Mouse (Mus musculus) heart, embryonic 10.5 days (tissue): Measurements from ENCODE around the gene Adi1. TPM values are rescaled to one million over a fixed set of nuclear protein-coding genes. Genes with fewer than 3 reads are reported as not detected.

ENCODE experiments used
- DNase-seq: peaks from one replicate; pipeline ENCODE4 v3.0.0-alpha.2; 2017; ENCODE audit warnings: low spot score
- H3K27ac ChIP-seq: fragments of 300-500 bp; sonication (generic); 2 replicates; pipeline ENCODE4 v1.5.1; 2016; ENCODE audit warnings: mild to moderate bottlenecking
- H3K27me3 ChIP-seq: fragments of 300-500 bp; sonication (generic); 2 replicates; pipeline ENCODE4 v1.6.1; 2016; ENCODE audit warnings: mild to moderate bottlenecking; ENCODE audit not compliant: poor library complexity, insufficient read depth, severe bottlenecking
- H3K36me3 ChIP-seq: fragments of 300-500 bp; sonication (generic); 2 replicates; pipeline ENCODE4 v1.6.1; 2016; ENCODE audit warnings: mild to moderate bottlenecking, moderate library complexity
- H3K4me1 ChIP-seq: fragments of 300-500 bp; sonication (generic); 2 replicates; pipeline ENCODE4 v1.6.1; 2016; ENCODE audit warnings: mild to moderate bottlenecking
- H3K4me3 ChIP-seq: fragments of 300-500 bp; sonication (generic); 2 replicates; pipeline ENCODE4 v1.5.1; 2016; ENCODE audit warnings: mild to moderate bottlenecking, moderate library complexity
- H3K9me3 ChIP-seq: fragments of 300-500 bp; sonication (generic); 2 replicates; pipeline ENCODE4 v1.6.1; 2016; ENCODE audit warnings: mild to moderate bottlenecking, moderate library complexity
- WGBS: fragments of 180-500 bp; shearing (Covaris S2); methylation state at CpG from one replicate; pipeline ENCODE4 v1.1.7; 2016; 5-methylcytosine and 5-hydroxymethylcytosine counted together
- polyA plus RNA-seq: library from polyadenylated mRNA; unstranded; fragments of >200 nt; fragmentation: Nextera tagmentation; extraction: Ambion mirVana; gene quantifications from 2 replicates; pipeline ENCODE4 v1.2.1, GENCODE M21; 2016

Gene Adi1
- polyA plus RNA-seq: 42.9 and 56.2 TPM in 2 replicates

DNA sequence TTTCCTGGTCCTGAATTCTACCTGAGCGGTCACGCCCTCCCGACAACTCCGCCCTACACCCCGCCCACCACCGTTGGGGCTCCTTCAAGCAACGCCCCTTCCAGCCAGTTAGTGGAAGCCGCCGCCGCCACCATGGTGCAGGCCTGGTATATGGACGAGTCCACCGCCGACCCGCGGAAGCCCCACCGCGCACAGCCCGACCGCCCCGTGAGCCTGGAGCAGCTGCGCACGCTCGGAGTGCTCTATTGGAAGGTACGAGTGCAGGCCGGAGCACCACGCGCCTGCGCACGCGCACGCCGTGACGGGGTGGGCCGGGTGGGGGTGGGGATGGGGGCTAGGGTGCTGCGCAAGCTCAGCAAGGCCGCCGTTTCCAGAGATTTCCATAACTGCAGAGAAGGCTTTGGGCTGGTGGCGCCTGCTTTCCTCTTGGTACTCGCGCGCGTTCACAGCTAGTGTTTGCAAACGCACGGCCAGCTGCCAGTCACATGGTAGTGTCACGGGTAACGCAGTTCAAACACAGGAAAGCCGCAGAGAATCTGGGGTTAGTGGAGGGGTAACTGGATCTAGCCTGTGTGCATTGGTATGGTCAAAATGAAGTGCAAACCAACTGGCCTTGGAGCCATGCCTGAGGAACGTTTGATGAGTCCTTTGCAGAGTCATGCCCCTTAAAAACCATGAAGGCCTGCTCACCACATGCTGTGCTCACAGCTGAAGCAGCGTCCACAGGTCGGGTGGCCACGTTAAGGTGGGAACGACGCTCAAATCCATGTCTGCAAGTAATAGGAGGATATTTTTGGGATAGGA, at the start of gene Adi1:
Gene Adi1, plus strand, starts transcription at position 111 of the 804 bp plus-strand sequence.
- no peaks in the 10 kb centered on the region for H3K27me3 ChIP-seq
- peak; percentile 94 for DNase-seq
- 3% methylated on average over 53 of the region's 53 CpGs for WGBS
- peaks cover 17% of the 10 kb centered on the region for H3K4me1 ChIP-seq
- H3K27ac ChIP-seq: peak within 1 kb of the TSS; percentile 92
- peaks cover 22% of the 10 kb centered on the region for H3K36me3 ChIP-seq
- H3K9me3 ChIP-seq: no peaks in the 10 kb centered on the region
- H3K4me3 ChIP-seq: peak within 1 kb of the TSS; percentile 68

DNA sequence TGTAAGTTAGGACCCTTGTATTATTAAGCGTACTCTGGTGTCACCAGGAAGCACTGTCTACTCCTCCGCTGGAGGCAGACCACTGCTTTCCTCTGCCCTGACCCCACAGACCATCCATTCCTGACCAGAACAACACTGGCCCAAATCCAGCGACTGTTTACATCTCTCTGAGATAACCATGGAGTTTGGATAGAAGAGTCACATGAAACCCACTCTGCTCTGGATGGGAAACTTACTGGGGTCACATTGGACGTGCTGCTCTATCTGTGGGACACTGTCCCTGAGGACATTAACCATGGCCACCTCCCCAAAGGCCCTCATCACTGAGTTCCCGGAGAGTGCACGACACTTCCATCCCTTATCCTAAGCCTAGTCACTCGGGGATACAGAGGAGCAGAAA, 49.6 kb upstream of the Adi1 start:
- Histone ChIP-seq H3K27me3 (no peaks in the 10 kb centered on the region), H3K4me3 (no peak overlapping the region), H3K36me3 (peaks cover 27% of the 10 kb centered on the region), H3K4me1 (peaks cover 32% of the 10 kb centered on the region), H3K27ac (no peak overlapping the region), H3K9me3 (no peaks in the 10 kb centered on the region)
- 69% methylated on average over 7 of the region's 7 CpGs for WGBS
- no peak for DNase-seq

DNA sequence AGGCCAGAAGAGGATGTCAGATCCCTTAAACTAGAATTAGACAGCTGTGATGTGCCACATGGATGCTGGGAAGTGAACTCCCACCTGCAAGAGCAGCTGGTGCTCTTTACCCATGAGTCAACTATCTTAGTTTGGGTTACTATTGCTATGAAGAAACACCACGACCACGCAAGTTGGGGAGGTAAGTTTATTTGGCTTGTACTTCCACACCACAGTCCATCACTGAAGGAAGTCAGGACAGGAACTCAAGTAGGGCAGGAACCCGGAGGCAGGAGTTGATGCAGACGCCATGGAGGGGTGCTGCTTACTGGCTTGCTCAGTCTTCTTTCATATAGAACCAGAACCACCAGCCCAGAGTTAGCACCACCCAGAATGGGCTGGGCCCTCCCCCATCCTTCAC, 47.9 kb upstream of the Adi1 start:
- no peaks in the 10 kb centered on the region for H3K9me3 ChIP-seq
- DNase-seq: no peak
- peaks cover 18% of the 10 kb centered on the region for H3K4me1 ChIP-seq
- H3K36me3 ChIP-seq: peaks cover 44% of the 10 kb centered on the region
- no peak overlapping the region for H3K4me3 ChIP-seq
- no peak overlapping the region for H3K27ac ChIP-seq
- 57% methylated on average over 4 of the region's 4 CpGs for WGBS
- H3K27me3 ChIP-seq: no peaks in the 10 kb centered on the region

DNA sequence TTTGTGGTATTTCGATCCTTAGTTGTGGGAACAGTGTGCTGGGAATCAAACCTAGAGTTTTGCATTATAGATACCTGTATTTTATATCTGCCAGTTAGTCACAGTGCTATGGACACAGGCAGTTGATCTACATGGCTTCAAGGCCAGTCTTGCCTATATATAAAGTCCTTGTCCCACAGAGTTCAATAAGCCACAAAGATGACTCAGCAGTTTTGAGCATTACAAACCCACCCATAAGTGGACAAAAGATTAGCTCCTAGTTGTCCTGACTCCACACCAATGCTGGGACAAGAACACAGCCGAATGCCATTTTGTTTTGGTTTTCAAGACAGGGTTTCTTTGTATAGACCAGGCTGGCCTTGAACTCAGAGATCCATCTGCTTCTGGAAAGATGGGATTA, 46.6 kb upstream of the Adi1 start:
- H3K27ac ChIP-seq: no peak overlapping the region
- no peaks in the 10 kb centered on the region for H3K27me3 ChIP-seq
- no peak overlapping the region for H3K4me3 ChIP-seq
- peaks cover 57% of the 10 kb centered on the region for H3K36me3 ChIP-seq
- H3K4me1 ChIP-seq: peaks cover 5% of the 10 kb centered on the region
- WGBS: 92% methylated on average over 2 of the region's 2 CpGs
- H3K9me3 ChIP-seq: no peaks in the 10 kb centered on the region
- no peak for DNase-seq

DNA sequence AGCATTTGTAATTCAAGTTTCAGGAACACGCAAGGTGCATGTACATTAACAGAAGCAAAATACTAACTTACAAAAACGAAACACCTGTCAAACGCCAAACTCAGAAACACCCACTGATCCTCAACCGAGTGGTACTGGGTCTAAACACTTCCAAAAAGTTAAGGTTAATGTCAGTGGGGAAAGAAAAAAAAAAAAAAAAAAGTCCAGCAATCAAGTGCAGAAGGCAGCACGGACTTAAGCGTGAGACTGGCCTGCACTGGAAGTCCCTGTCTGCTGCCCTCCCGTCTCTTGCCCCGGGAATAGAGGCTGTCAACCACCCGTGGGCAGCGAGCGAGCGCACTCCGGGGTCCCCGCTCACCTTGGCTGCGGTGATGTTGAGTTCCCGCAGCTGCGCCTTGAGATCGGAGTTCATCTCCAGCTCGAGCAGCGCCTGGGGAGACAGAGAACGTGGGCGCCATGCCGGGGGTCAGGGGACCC, 39.9 kb upstream of the Adi1 start:
- DNase-seq: no peak
- H3K4me1 ChIP-seq: peaks cover 6% of the 10 kb centered on the region; the same call in 1 of the 2 replicates
- no peaks in the 10 kb centered on the region for H3K27me3 ChIP-seq
- H3K27ac ChIP-seq: peak overlapping the region; percentile 98
- 2% methylated on average over 23 of the region's 23 CpGs for WGBS
- no peaks in the 10 kb centered on the region for H3K9me3 ChIP-seq
- H3K36me3 ChIP-seq: peaks cover 46% of the 10 kb centered on the region
- peak overlapping the region; percentile 94 for H3K4me3 ChIP-seq

DNA sequence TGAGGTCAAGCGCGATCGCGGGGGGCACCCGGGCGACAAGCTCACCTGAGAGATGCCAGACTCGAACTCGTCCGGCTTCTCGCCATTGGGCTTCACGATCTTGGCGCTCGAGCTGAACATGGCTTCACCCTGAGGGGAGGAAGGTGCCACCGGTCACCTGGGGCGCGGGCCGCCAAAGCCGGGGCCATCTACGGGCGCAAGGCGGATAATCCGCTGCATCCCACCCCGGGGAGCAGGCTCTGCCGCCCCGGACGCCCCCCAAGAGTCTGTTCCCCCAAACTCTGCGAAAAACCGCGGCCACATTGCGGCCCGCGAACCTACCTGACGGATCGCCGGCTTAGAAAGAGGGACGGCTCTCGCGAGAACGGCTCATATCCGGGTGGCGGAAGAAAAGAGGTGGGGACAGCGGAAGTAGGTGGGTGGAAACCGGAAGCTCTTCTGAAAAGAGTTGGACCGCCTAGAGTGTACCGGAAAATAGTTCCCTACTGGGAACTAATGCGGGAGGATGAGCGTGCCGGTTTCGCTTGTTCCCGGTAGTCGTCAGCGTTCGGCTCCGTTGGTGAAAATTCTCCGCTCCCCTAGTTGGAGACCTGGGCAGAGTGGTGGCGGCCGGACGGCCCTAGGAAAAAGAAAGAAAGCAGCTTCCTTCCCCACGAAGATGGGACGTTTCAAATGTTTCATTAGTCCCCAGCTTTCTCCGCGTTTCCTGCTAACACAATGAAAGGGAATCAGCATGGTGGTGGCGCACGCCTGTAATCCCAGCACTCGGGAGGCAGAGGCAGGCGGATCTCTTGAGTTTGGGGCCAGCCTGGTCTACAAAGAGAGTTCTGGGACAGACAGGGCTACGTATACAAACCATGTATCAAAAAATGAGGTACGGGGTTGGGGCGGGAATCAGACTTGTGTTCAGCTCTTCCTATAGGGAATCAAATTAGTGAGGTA, 39.2 kb upstream of the Adi1 start, which contains the start of gene Rps7:
Gene Rps7, minus strand, starts transcription at position 419 of the 942 bp plus-strand sequence.
- peaks cover 39% of the 10 kb centered on the region for H3K36me3 ChIP-seq
- H3K4me1 ChIP-seq: peaks cover 6% of the 10 kb centered on the region; the same call in 1 of the 2 replicates
- no peaks in the 10 kb centered on the region for H3K27me3 ChIP-seq
- no peaks in the 10 kb centered on the region for H3K9me3 ChIP-seq
- peak within 1 kb of the TSS; percentile 98 for H3K27ac ChIP-seq
- WGBS: 5% methylated on average over 69 of the region's 69 CpGs
- peak; percentile 95 for DNase-seq
- peak within 1 kb of the TSS; percentile 94 for H3K4me3 ChIP-seq

DNA sequence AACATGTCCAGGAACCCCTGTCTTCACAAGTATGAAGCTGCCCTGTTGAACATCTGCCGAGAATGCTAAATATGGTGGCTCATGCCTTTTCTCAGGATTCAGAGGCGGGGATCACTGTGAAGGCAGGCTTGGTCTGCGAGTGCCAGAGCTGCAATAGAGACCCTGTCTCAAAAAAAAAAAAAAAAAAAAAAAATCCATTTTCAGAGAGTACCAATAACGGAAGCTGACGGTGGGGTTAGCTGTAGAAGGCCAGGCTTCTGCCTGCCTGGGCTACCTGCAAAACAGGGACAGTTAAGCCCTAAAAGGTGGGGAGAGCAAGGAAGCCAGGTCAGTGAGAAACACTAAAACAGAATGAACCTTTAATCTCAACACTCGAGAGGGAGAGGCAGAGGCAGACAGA, 38.5 kb upstream of the Adi1 start:
- no peaks in the 10 kb centered on the region for H3K9me3 ChIP-seq
- peaks cover 32% of the 10 kb centered on the region for H3K36me3 ChIP-seq
- WGBS: 76% methylated on average over 6 of the region's 6 CpGs
- peak overlapping the region; percentile 94 for H3K4me3 ChIP-seq
- peaks cover 6% of the 10 kb centered on the region; the same call in 1 of the 2 replicates for H3K4me1 ChIP-seq
- no peaks in the 10 kb centered on the region for H3K27me3 ChIP-seq
- no peak for DNase-seq
- peak overlapping the region; percentile 98 for H3K27ac ChIP-seq

DNA sequence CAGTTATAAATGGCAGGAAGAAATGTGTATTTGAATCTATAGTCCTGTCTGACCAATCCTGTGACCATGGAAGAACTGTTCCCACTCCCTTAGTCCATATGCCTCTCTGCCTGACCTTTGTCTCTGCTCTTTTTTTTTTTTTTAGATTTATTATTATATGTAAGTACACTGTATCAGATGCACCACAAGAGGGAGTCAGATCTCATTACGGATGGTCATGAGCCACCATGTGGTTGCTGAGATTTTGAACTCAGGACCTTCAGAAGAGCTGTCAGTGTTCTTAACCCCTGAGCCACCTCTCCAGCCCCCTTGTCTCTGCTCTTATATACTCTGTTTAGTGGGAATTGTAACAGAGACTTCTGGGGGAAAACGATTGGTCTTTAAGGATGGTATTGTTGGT, 36.3 kb upstream of the Adi1 start:
- WGBS: 59% methylated on average over 2 of the region's 2 CpGs
- Histone ChIP-seq H3K4me1 (peaks cover 6% of the 10 kb centered on the region; the same call in 1 of the 2 replicates), H3K36me3 (peaks cover 9% of the 10 kb centered on the region), H3K4me3 (no peak overlapping the region), H3K27ac (no peak overlapping the region), H3K9me3 (no peaks in the 10 kb centered on the region), H3K27me3 (no peaks in the 10 kb centered on the region)
- DNase-seq: no peak

DNA sequence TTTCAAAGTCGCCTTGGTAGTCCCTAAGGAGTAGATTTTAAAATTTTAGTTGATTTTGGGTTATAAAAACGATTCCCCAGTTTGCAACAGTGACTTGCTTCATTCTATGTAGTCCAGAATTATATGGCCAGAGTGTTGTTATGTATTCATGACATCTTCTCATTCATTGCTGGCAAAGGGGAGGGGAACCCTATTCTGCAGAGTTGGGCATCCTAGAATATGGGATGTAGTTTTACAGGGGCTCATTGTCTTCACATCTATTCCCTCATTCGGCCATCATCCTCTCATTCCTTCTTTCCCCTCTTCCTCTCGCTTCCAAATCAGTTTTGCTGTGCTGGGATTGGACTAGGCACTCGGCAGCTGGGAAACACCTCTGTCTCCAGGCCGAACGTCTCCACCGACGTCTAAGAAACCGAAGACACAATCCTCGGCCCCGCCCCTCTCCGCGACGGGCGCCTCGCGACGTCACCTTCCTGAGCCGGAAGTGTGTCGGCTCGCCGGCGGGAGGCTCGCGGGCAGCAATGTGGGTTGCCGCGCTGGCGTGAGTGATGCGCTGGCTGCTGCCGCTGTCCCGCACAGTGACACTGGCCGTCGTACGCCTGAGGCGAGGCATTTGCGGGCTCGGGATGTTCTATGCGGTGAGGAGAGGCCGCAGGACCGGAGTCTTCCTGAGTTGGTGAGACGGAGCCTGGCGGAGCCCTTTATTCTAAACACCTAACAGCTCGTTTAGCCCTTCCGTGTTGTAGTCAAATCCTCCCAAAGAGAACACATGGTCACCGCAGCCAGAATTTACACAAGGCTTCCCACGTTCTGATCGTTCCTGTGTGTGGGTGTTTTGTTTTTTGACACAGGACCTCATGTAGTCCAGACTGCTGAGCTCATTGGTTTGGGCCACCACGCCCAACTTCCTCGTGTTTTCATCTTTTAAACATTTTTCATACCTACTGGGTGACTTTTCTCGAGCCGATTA, 25.6 kb upstream of the Adi1 start, which contains the start of gene Rnaseh1:
Gene Rnaseh1, plus strand, starts transcription at position 462 of the 970 bp plus-strand sequence.
- H3K9me3 ChIP-seq: no peaks in the 10 kb centered on the region
- WGBS: 2% methylated on average over 52 of the region's 52 CpGs
- peak within 1 kb of the TSS; percentile 83 for H3K4me3 ChIP-seq
- DNase-seq: peak; percentile 94
- H3K27me3 ChIP-seq: peaks cover 6% of the 10 kb centered on the region; the same call in 1 of the 2 replicates
- peak within 1 kb of the TSS; percentile 91 for H3K27ac ChIP-seq
- peaks cover 16% of the 10 kb centered on the region for H3K4me1 ChIP-seq
- peaks cover 19% of the 10 kb centered on the region for H3K36me3 ChIP-seq

DNA sequence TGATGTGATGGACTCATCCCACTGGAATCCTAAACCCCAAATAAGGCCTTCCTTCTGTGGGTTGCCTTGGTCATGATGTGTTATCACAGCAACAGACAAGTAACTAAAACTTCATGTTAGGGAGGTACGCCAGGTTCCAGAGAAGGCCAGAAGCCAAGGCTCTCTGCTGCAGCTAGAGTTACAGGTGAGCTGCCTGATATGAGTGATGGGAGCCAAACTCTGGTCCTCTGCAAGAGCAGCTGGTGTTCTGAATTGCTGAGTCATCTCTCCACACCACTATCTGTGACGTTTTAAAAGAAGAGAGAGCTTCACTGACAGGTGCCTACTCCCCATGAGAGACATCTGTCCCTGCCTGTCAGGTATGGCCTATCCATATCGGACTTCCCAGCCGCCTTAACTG, 12.4 kb upstream of the Adi1 start:
- Histone ChIP-seq H3K9me3 (no peaks in the 10 kb centered on the region), H3K4me1 (peaks cover 10% of the 10 kb centered on the region), H3K36me3 (peaks cover 33% of the 10 kb centered on the region), H3K27ac (no peak overlapping the region), H3K27me3 (peaks cover 4% of the 10 kb centered on the region; the same call in 1 of the 2 replicates), H3K4me3 (no peak overlapping the region)
- WGBS: 68% methylated on average over 4 of the region's 4 CpGs
- DNase-seq: no peak

DNA sequence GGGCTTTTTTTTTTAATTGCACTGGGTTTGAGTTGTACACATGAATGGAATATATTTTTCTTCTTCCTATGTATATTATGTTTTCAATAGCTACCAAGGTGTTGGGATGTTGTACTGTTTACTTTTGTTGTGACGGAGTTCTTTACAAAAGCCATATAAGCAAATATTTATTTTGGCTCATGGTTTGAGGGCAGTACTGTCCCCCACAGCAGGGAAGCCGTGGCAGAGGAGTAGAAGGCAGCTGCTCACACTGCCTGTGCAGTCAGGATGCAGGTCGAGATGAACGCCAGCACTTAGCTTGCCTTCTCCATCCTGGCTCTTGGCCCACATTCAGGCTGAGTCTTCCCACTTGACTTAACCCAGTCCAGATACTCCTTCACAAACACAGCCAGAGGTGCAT, 8.3 kb upstream of the Adi1 start:
- Histone ChIP-seq H3K4me3 (no peak overlapping the region), H3K27ac (peak overlapping the region; percentile 59; the same call in 1 of the 2 replicates), H3K27me3 (peaks cover 4% of the 10 kb centered on the region; the same call in 1 of the 2 replicates), H3K9me3 (no peaks in the 10 kb centered on the region), H3K36me3 (0 out of 2 replicates have a peak, but pooled peaks cover 4% of the 10 kb centered on the region), H3K4me1 (peaks cover 15% of the 10 kb centered on the region)
- DNase-seq: no peak
- 66% methylated on average over 4 of the region's 4 CpGs for WGBS
